Mouse (Mus musculus): Measurements from ENCODE around the gene Matn1.

DNA sequence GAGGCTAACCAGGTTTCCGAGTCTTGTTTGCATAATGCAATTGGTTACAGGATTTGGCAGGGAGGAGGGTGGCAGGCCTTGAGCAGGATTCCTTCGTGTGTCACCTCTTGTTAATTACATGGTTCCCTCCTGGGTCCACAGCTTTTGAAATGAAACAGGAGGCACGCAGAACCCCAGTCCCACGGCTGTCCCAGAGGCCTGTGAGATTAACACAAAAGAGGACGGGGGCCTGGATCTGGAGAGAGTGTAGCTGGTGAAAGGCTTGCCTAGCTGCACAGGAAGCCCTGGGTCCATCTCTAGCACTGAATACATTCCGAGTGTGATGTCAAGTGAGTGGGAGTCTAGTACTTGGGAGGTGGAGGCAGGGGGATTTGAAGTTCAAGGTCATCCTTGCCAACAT lies 15.5 kb downstream of the Matn1 start:
- TF ChIP-seq CTCF (IDR thresholded peaks at IDR 0.05; ENCODE audit: low read depth, low read length) (no peak), TAL1 (conservative IDR thresholded peaks at IDR 0.05; ENCODE audit: low read depth, low read length) (no peak)

Data from G1E (cell line).